Mouse (Mus musculus): ENCODE measurements around the gene Bcl2l2. TPM values are rescaled to one million over a fixed set of nuclear protein-coding genes. Genes with fewer than 3 reads are reported as not detected.

The Bcl2l2 gene
- polyA plus RNA-seq, 1 experiment from 2014 or later: 2.2 TPM

DNA sequence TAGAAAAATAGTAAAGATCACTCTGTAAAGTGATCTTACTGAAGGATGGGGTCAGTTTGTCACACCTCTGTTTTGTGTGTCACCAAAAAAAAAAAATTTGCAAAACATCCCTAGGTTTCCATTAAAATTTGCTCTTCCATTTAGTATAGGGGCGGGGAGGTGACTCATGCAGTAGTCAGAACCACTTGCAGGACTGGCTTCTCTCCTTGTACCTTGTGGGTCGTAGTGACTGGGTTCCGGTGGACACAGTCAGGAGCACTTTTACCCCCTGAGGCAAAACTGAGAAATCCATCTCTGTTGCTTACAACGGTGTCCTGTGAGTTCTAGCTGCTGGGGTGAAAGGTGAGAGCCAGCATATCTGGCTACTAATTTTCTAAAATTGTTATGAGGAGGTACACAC, 20.5 kb downstream of the Bcl2l2 start:
- Histone ChIP-seq H3K27me3 (ENCODE audit: low read depth, poor library complexity, severe bottlenecking) (no peaks in the 10 kb centered on the region), H3K4me3 (no peak overlapping the region), H3K36me3 (peaks cover 46% of the 10 kb centered on the region), H3K4me1 (peaks cover under 1% of the 10 kb centered on the region; the same call in 1 of the 2 replicates), H3K27ac (no peak overlapping the region), H3K9me3 (replicated peaks) (no peaks in the 10 kb centered on the region)
- 90% methylated on average over 4 of the region's 4 CpGs for WGBS
- DNase-seq (ENCODE audit: low spot score): no peak

- Histone ChIP-seq H3K9me3 (replicated peaks) (no peaks in the 10 kb centered on the region), H3K27me3 (ENCODE audit: low read depth, poor library complexity, severe bottlenecking) (0 out of 2 replicates have a peak, but pooled peaks cover 5% of the 10 kb centered on the region), H3K4me3 (no peak overlapping the region), H3K4me1 (peaks cover 25% of the 10 kb centered on the region), H3K36me3 (peaks cover 65% of the 10 kb centered on the region), H3K27ac (no peak overlapping the region)
- DNase-seq (ENCODE audit: low spot score): no peak
- WGBS: 78% methylated on average over 7 of the region's 7 CpGs
Measured at GRCm38 (mm10) chr14:54908682-54909081, 25.5 kb downstream of the Bcl2l2 start.

- DNase-seq (ENCODE audit: low spot score): peak; percentile 63
- no peaks in the 10 kb centered on the region for H3K9me3 ChIP-seq (replicated peaks)
- 3% methylated on average over 67 of the region's 69 CpGs for WGBS
- peak overlapping the region; percentile 95 for H3K27ac ChIP-seq
- H3K36me3 ChIP-seq: peaks cover 61% of the 10 kb centered on the region
- peak overlapping the region; percentile 95 for H3K4me3 ChIP-seq
- 0 out of 2 replicates have a peak, but pooled peaks cover 5% of the 10 kb centered on the region for H3K27me3 ChIP-seq (ENCODE audit: low read depth, poor library complexity, severe bottlenecking)
- H3K4me1 ChIP-seq: peaks cover 26% of the 10 kb centered on the region
Measured at GRCm38 (mm10) chr14:54912109-54912850, 29.1 kb downstream of the Bcl2l2 start.

DNA sequence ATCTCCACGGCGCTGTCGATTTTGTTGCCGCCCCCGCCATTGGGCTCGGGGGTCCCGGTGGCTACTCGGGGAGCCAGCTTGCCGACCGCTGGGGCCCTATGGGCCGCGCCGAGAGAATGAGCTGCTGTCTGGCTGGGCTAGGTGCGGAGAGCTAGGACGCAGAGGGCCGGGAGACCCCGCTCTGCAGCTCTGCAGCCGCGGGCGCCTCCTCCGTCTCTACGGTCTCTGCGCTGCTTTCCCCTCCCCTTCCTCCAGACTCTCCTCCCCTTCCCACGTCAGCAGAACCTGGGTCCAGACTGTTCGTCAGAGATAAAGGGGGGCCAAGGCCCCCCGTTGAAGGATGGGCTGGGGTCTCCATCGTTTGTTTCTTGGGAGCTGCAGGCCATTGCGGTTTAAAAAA, 29.7 kb downstream of the Bcl2l2 start, which contains the start of gene Slc22a17:
Gene Slc22a17 (minus strand): TSS at position 247 of the 400 bp plus-strand sequence.
- peaks cover 61% of the 10 kb centered on the region for H3K36me3 ChIP-seq
- peak within 1 kb of the TSS; percentile 95 for H3K27ac ChIP-seq
- DNase-seq (ENCODE audit: low spot score): peak; percentile 82
- peaks cover 26% of the 10 kb centered on the region for H3K4me1 ChIP-seq
- under 1% methylated on average over 28 of the region's 28 CpGs for WGBS
- no peaks in the 10 kb centered on the region for H3K9me3 ChIP-seq (replicated peaks)
- 0 out of 2 replicates have a peak, but pooled peaks cover 5% of the 10 kb centered on the region for H3K27me3 ChIP-seq (ENCODE audit: low read depth, poor library complexity, severe bottlenecking)
- H3K4me3 ChIP-seq: peak within 1 kb of the TSS; percentile 95

DNA sequence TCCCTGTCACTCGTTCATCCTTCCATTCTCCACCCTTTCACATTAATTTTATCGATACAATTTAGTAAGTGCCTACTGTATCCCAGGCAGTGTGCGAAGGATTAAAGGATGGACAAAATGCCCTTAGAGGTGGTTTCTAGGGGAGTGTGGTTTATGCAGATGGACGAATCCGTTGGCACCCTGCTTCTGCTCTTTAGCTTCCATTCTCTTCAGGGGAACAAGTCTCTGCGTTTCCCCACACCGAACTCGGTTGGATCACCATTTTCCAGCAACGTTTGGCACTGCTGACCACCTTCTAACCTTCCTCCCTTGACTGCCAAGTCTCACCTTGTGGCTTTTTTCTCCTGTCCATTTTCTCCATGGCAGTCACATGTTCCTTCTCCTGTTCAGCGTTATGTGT, 30.2 kb downstream of the Bcl2l2 start:
- 22% methylated on average over 10 of the region's 10 CpGs for WGBS
- peaks cover 26% of the 10 kb centered on the region for H3K4me1 ChIP-seq
- peaks cover 61% of the 10 kb centered on the region for H3K36me3 ChIP-seq
- 0 out of 2 replicates have a peak, but pooled peaks cover 5% of the 10 kb centered on the region for H3K27me3 ChIP-seq (ENCODE audit: low read depth, poor library complexity, severe bottlenecking)
- H3K27ac ChIP-seq: peak overlapping the region; percentile 95
- H3K4me3 ChIP-seq: peak overlapping the region; percentile 95
- no peaks in the 10 kb centered on the region for H3K9me3 ChIP-seq (replicated peaks)
- no peak for DNase-seq (ENCODE audit: low spot score)

DNA sequence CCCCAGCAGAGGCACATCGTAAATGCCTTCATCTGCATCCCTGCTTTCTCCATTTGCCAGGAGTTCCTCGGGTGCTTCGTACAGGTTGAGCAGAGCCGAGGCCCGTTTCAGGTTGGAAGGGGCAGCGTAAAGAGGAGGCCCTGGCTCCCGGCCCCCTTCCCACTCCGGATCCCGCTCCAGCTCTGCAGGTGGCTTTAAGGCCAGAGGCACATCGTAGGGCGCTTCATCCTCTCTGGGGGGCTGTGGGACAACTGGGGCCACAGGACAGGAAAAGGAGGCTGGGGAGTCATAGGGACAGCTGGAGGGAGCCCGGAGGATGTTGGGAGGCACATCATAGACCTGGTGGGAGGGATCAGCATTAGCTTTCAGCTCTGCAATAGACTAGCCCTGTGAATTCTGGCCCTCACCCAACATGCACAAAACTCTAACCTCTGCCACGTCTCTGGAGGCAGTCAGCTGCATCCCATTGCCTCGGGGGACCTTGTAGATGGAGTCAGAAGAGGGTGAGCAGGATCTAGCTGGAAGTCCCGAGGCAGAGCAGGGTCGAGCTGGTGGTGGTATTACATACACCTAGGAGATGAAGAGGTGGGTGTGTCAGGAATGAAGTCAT, 37.0 kb downstream of the Bcl2l2 start:
- H3K27me3 ChIP-seq (ENCODE audit: low read depth, poor library complexity, severe bottlenecking): no peaks in the 10 kb centered on the region
- no peak for DNase-seq (ENCODE audit: low spot score)
- no peak overlapping the region for H3K4me3 ChIP-seq
- peaks cover 16% of the 10 kb centered on the region for H3K9me3 ChIP-seq (replicated peaks)
- H3K27ac ChIP-seq: no peak overlapping the region
- WGBS: 93% methylated on average over 16 of the region's 16 CpGs
- peaks cover 80% of the 10 kb centered on the region for H3K36me3 ChIP-seq
- peaks cover 20% of the 10 kb centered on the region for H3K4me1 ChIP-seq

- Histone ChIP-seq H3K4me3 (peak overlapping the region; percentile 71), H3K4me1 (peaks cover 51% of the 10 kb centered on the region), H3K9me3 (replicated peaks) (peaks cover 16% of the 10 kb centered on the region), H3K36me3 (peaks cover 36% of the 10 kb centered on the region), H3K27ac (peak overlapping the region; percentile 99), H3K27me3 (ENCODE audit: low read depth, poor library complexity, severe bottlenecking) (peaks cover 4% of the 10 kb centered on the region; the same call in 1 of the 2 replicates)
- DNase-seq (ENCODE audit: low spot score): peak; percentile 65
- WGBS: 12% methylated on average over 7 of the region's 7 CpGs
Measured at GRCm38 (mm10) chr14:54924641-54925348, 41.6 kb downstream of the Bcl2l2 start.

DNA sequence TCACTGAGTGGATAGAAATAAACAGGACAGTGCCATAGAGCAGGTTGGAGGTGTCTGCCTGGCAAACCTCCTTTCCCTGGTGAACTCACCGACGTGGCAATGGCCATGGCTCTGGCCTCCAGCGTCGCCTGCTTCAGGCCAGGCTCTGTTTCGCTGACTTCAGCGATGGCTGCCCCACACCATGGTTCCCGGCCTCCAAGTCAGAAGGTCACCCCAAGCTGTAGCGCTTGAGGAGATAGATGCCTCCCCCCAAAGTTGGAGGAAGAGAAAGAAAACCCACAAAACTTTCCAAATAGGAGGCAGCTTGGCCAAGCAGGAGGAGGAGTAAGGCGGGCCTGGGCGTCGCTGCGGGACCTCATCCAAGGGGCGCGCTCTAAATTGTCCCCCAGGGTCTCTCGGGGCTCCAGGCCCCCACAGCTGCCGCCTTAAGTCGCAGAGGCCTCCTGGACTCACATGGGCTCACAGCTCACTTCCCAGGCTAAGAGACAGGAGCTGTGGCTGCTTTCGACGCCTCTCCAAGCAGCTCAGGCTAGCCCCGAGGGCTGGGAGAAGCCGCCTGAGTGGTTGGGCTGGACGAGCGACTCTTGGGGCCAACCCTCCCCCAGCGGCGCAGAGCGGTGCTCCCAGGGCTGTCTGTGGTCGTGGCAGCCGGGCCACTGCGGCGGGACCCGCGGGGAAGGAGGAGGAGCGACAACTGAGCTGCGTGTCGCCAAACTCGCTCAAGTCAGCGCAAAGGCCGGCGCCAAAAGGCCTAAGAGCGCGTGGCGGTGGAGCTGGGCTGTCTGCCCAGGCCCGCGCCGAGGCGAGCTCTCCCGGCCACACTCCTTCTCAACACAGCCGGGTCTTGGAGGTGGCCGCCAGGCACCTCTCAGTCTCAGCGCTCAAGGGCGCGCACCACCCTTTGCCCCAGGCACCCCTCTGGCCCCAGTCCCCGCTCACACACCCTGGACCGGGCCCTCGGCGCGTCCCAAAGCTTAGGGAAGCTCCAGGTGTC, 42.5 kb downstream of the Bcl2l2 start, which contains the start of gene Efs:
Gene Efs (minus strand): TSS at position 778 of the 994 bp plus-strand sequence.
- Histone ChIP-seq H3K4me3 (peak within 1 kb of the TSS; percentile 71), H3K9me3 (replicated peaks) (peaks cover 15% of the 10 kb centered on the region), H3K27me3 (ENCODE audit: low read depth, poor library complexity, severe bottlenecking) (peaks cover 4% of the 10 kb centered on the region; the same call in 1 of the 2 replicates), H3K4me1 (peaks cover 58% of the 10 kb centered on the region), H3K27ac (peak within 1 kb of the TSS; percentile 99), H3K36me3 (peaks cover 27% of the 10 kb centered on the region)
- 1% methylated on average over 57 of the region's 57 CpGs for WGBS
- DNase-seq (ENCODE audit: low spot score): peak; percentile 80

GRCm38 (mm10) chr14:54926401-54927158, 43.4 kb downstream of the Bcl2l2 start:
- Histone ChIP-seq H3K27ac (peak overlapping the region; percentile 99), H3K36me3 (peaks cover 18% of the 10 kb centered on the region), H3K27me3 (ENCODE audit: low read depth, poor library complexity, severe bottlenecking) (peaks cover 4% of the 10 kb centered on the region; the same call in 1 of the 2 replicates), H3K9me3 (replicated peaks) (peaks cover 5% of the 10 kb centered on the region; the same call in 1 of the 2 replicates), H3K4me3 (peak overlapping the region; percentile 71), H3K4me1 (peaks cover 59% of the 10 kb centered on the region)
- under 1% methylated on average over 57 of the region's 58 CpGs for WGBS
- peak; percentile 90 for DNase-seq (ENCODE audit: low spot score)

- no peak for DNase-seq (ENCODE audit: low spot score)
- WGBS: 3% methylated on average over 7 of the region's 7 CpGs
- Histone ChIP-seq H3K4me3 (peak overlapping the region; percentile 71), H3K27me3 (ENCODE audit: low read depth, poor library complexity, severe bottlenecking) (peaks cover 4% of the 10 kb centered on the region; the same call in 1 of the 2 replicates), H3K4me1 (peaks cover 59% of the 10 kb centered on the region), H3K27ac (peak overlapping the region; percentile 99), H3K9me3 (replicated peaks) (no peaks in the 10 kb centered on the region), H3K36me3 (peaks cover 11% of the 10 kb centered on the region)
Measured at GRCm38 (mm10) chr14:54927296-54927695, 44.1 kb downstream of the Bcl2l2 start.

DNA sequence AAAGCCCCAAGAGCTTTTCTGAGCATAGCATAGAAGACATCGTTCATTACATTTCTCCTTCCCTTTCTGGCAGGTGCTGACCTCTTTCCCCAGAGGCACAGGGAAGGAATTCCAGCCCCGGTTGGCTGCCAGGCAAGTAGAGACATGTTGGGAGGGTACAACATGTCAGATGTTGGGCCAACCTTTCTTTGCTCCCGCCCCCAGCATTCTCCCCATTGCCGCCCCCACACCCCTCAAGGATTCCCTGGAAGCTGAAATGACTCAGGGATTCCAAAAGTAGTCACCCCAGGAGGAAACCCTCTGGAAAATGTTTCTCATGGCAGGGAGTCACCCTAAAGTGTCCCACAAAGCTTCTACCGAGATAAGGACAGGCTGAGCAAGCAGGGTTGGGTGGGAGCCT, 46.6 kb downstream of the Bcl2l2 start:
- Histone ChIP-seq H3K4me3 (no peak overlapping the region), H3K27me3 (ENCODE audit: low read depth, poor library complexity, severe bottlenecking) (peaks cover 4% of the 10 kb centered on the region; the same call in 1 of the 2 replicates), H3K4me1 (peaks cover 57% of the 10 kb centered on the region), H3K9me3 (replicated peaks) (no peaks in the 10 kb centered on the region), H3K27ac (peak overlapping the region; percentile 42; the same call in 1 of the 2 replicates), H3K36me3 (no peaks in the 10 kb centered on the region)
- DNase-seq (ENCODE audit: low spot score): no peak
- 80% methylated on average over 5 of the region's 5 CpGs for WGBS
